Mouse (Mus musculus) stomach, embryonic 16.5 days (tissue): ENCODE results near the gene Srcin1. TPM values are rescaled to one million over a fixed set of nuclear protein-coding genes. Genes with fewer than 3 reads are reported as not detected.

Source experiments
- ATAC-seq: fragments of 200-750 bp; cut with Nextera tagmentation; 2 replicates; pipeline ENCODE4 v1.8.0; 2017; ENCODE audit warnings: moderate number of reproducible peaks, moderate TSS enrichment; ENCODE audit not compliant: insufficient read depth, low FRiP score
- H3K27ac ChIP-seq: fragments of 300-500 bp; sonication (generic); 2 replicates; pipeline ENCODE4 v1.5.1; 2014; ENCODE audit warnings: low read length
- H3K27me3 ChIP-seq: fragments of 300-500 bp; sonication (generic); 2 replicates; pipeline ENCODE4 v1.6.1; 2014; ENCODE audit warnings: low read length, control low read depth, mixed read lengths; ENCODE audit not compliant: control insufficient read depth, insufficient read depth
- H3K36me3 ChIP-seq: fragments of 300-500 bp; sonication (generic); 2 replicates; pipeline ENCODE4 v1.6.1; 2014; ENCODE audit warnings: low read length; ENCODE audit not compliant: control insufficient read depth, insufficient read depth
- H3K4me1 ChIP-seq: fragments of 300-500 bp; sonication (generic); 2 replicates; pipeline ENCODE4 v1.6.1; 2014; ENCODE audit warnings: low read length, control low read depth, mixed read lengths; ENCODE audit not compliant: control insufficient read depth, insufficient read depth
- H3K4me2 ChIP-seq: fragments of 300-500 bp; sonication (generic); 2 replicates; pipeline ENCODE4 v1.6.1; 2014; ENCODE audit warnings: low read depth, low read length, mixed read lengths
- H3K4me3 ChIP-seq: fragments of 300-500 bp; sonication (generic); replicated peaks from 2 replicates; pipeline ENCODE4 v1.5.1; 2014; ENCODE audit warnings: mild to moderate bottlenecking, low read length
- H3K9ac ChIP-seq: fragments of 300-500 bp; sonication (generic); 2 replicates; pipeline ENCODE4 v1.6.1; 2014; ENCODE audit warnings: low read length
- H3K9me3 ChIP-seq: fragments of 300-500 bp; sonication (generic); replicated peaks from 2 replicates; pipeline ENCODE4 v1.6.1; 2016; ENCODE audit warnings: low read length, control low read depth; ENCODE audit not compliant: control insufficient read depth
- WGBS: fragments of 180-500 bp; shearing (Covaris S2); extraction: QIAGEN DNeasy Blood & Tissue Kit; methylation state at CpG from one replicate; pipeline ENCODE4 v1.1.7; 2014; 5-methylcytosine and 5-hydroxymethylcytosine counted together
- polyA plus RNA-seq: library from polyadenylated mRNA; unstranded; fragments of >200 nt; fragmentation: Nextera tagmentation; extraction: Ambion mirVana; gene quantifications from 2 replicates; pipeline ENCODE4 v1.2.1, GENCODE M21; 2015

Gene Srcin1
- polyA plus RNA-seq, 1 experiment from 2014 or later, result 0.39 TPM

GRCm38 (mm10) chr11:97463166-97463565 lies 112.8 kb downstream of the Srcin1 start:
- Histone ChIP-seq H3K36me3 (peaks cover 7% of the 10 kb centered on the region), H3K27me3 (no peaks in the 10 kb centered on the region), H3K4me3 (no peak overlapping the region), H3K9ac (no peak overlapping the region), H3K9me3 (no peaks in the 10 kb centered on the region), H3K4me2 (no peak overlapping the region), H3K27ac (no peak overlapping the region), H3K4me1 (no peaks in the 10 kb centered on the region)
- 69% methylated on average over 33 of the region's 33 CpGs for WGBS
- ATAC-seq, result no peak

DNA sequence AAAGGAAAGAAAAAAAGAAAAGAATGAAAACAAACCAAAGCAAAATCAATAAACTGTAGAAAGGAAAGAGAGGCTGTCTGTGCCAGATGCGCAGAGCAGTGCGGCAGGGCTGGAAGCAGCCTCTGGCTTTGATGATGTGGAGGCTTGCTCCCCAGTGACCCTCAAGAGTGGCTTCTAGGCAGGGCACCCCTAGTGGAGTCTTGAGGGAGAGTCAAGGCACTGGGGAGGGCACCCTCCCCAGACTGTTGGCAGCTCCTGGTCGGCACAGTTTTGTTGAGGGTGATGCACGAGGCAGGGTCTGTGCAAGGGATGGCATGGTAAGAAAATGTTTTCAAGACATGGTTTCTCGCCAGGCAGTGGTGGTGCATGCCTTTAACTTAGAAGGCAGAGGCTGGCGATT lies 113.4 kb downstream of the Srcin1 start:
- H3K9ac ChIP-seq, result no peak overlapping the region
- WGBS, result 89% methylated on average over 6 of the region's 6 CpGs
- no peaks in the 10 kb centered on the region for H3K9me3 ChIP-seq
- no peak overlapping the region for H3K4me2 ChIP-seq
- no peak overlapping the region for H3K4me3 ChIP-seq
- H3K4me1 ChIP-seq, result no peaks in the 10 kb centered on the region
- peaks cover 7% of the 10 kb centered on the region for H3K36me3 ChIP-seq
- H3K27me3 ChIP-seq, result no peaks in the 10 kb centered on the region
- H3K27ac ChIP-seq, result no peak overlapping the region
- no peak for ATAC-seq

DNA sequence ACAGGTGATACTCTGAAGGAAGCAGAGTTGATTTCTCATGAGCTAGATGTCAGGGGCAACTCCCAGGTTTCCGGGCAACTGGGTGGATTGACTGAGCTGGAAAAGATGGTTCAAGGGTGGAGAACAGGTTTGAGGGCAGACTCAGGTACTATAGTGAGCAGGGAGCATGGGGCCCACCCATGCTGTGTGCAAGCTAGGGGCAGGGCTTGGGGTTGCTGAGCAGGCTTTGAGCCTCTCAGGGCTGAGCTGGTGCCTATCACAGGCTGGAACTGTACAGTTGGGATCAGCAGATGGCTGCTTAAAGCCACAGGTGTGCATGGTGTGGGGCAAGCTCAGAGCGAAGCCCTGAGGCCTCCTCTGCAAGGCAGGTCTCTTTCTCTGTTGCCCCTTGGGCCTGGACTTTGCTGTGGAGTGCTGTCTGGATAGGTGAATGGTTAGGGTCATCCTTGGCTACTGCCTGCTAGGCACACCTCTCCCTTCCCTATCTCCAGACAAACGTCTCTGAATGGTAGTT lies 114.6 kb downstream of the Srcin1 start:
- peak; percentile 75; the same call in 1 of the 2 replicates for ATAC-seq
- Histone ChIP-seq H3K27ac (peak overlapping the region; percentile 56; the same call in 1 of the 2 replicates), H3K9ac (no peak overlapping the region), H3K27me3 (no peaks in the 10 kb centered on the region), H3K4me2 (no peak overlapping the region), H3K4me1 (no peaks in the 10 kb centered on the region), H3K36me3 (peaks cover 16% of the 10 kb centered on the region), H3K4me3 (no peak overlapping the region), H3K9me3 (no peaks in the 10 kb centered on the region)
- 87% methylated on average over 3 of the region's 3 CpGs for WGBS

Other genes with a start within 250 kb of the Srcin1 start
- gene Gpr179, start 224.1 kb downstream of the Srcin1 start, polyA plus RNA-seq, result 0.25 and 0.36 TPM in 2 replicates
- 2.8 and 3.4 TPM in 2 replicates for gene Socs7, start 213.6 kb downstream of the Srcin1 start, polyA plus RNA-seq
- gene Arhgap23, start 160.7 kb downstream of the Srcin1 start, polyA plus RNA-seq, result 4.4 and 4.8 TPM in 2 replicates
- 0.80 and 0.90 TPM in 2 replicates for gene 4933428G20Rik, start 75.8 kb downstream of the Srcin1 start, polyA plus RNA-seq
- gene Epop, start 53.5 kb upstream of the Srcin1 start, polyA plus RNA-seq, result 0.41 and 0.77 TPM in 2 replicates
- gene Mllt6, start 87.2 kb upstream of the Srcin1 start, polyA plus RNA-seq, result 1.9 and 2.5 TPM in 2 replicates
- 34.2 and 35.1 TPM in 2 replicates for gene Cisd3, start 109.6 kb upstream of the Srcin1 start, polyA plus RNA-seq
- gene Pcgf2, start 124.3 kb upstream of the Srcin1 start, polyA plus RNA-seq, result 8.9 and 9.4 TPM in 2 replicates
- gene Psmb3, start 127.2 kb upstream of the Srcin1 start, polyA plus RNA-seq, result 363 and 373 TPM in 2 replicates
- gene Pip4k2b, start 168.5 kb upstream of the Srcin1 start, polyA plus RNA-seq, result 1.2 and 1.4 TPM in 2 replicates
- 15.0 and 16.3 TPM in 2 replicates for gene Cwc25, start 190.4 kb upstream of the Srcin1 start, polyA plus RNA-seq
- gene 1700001P01Rik, start 199.7 kb upstream of the Srcin1 start, polyA plus RNA-seq, result not detected in 2 replicates
- gene Rpl23, start 206.3 kb upstream of the Srcin1 start, polyA plus RNA-seq, result 439 and 586 TPM in 2 replicates
- 130 and 143 TPM in 2 replicates for gene Lasp1, start 222.8 kb upstream of the Srcin1 start, polyA plus RNA-seq